In genomic region chr17:24211631-24212440, GRCm38 (mm10) we compare ENCODE assay signal across 8 mouse cellular contexts. TPM values are rescaled to one million over a fixed set of nuclear protein-coding genes. Genes with fewer than 3 reads are reported as not detected.
DNase-seq lines count a peak whose midpoint lies in the region; ATAC-seq lines count a peak whose summit lies in the region.

No protein-coding gene starts in this region.

- WGBS in forebrain, embryonic 16.5 days = under 1% methylated on average over 37 of the region's 37 CpGs
- under 1% methylated on average over 37 of the region's 37 CpGs for WGBS in hindbrain, embryonic 15.5 days

- peak; percentile 65 for ATAC-seq in forebrain, embryonic 16.5 days
- peak; percentile 63 for ATAC-seq in hindbrain, embryonic 15.5 days (ENCODE audit: low FRiP score, low read depth)

- peak overlapping the region; percentile 88 for H3K9ac ChIP-seq in forebrain, embryonic 16.5 days (replicated peaks; ENCODE audit: low read depth, low read length)
- peak overlapping the region; percentile 85 for H3K9ac ChIP-seq in hindbrain, embryonic 15.5 days

- 0 out of 2 replicates have a peak, but pooled peaks cover 5% of the 10 kb centered on the region for H3K36me3 ChIP-seq in forebrain, embryonic 16.5 days (ENCODE audit: control insufficient read depth, insufficient read depth)
- peaks cover 18% of the 10 kb centered on the region for H3K36me3 ChIP-seq in hindbrain, embryonic 15.5 days

- H3K4me1 ChIP-seq in forebrain, embryonic 16.5 days (replicated peaks; ENCODE audit: control insufficient read depth, insufficient read depth, low read length) = peaks cover 46% of the 10 kb centered on the region
- H3K4me1 ChIP-seq in hindbrain, embryonic 15.5 days (replicated peaks) = peaks cover 54% of the 10 kb centered on the region

- H3K27me3 ChIP-seq in forebrain, embryonic 16.5 days (replicated peaks; ENCODE audit: control insufficient read depth, insufficient read depth, low read length) = peaks cover 8% of the 10 kb centered on the region; the same call in 1 of the 2 replicates
- no peaks in the 10 kb centered on the region for H3K27me3 ChIP-seq in hindbrain, embryonic 15.5 days

- H3K27ac ChIP-seq in forebrain, embryonic 16.5 days (ENCODE audit: low read length) = peak overlapping the region; percentile 78
- peak overlapping the region; percentile 84 for H3K27ac ChIP-seq in hindbrain, embryonic 15.5 days (replicated peaks)

- no peaks in the 10 kb centered on the region for H3K9me3 ChIP-seq in forebrain, embryonic 16.5 days (ENCODE audit: control insufficient read depth, low read length)
- H3K9me3 ChIP-seq in hindbrain, embryonic 15.5 days = no peaks in the 10 kb centered on the region

- peak overlapping the region; percentile 98 for H3K4me2 ChIP-seq in forebrain, embryonic 16.5 days (ENCODE audit: low read length)
- peak overlapping the region; percentile 97 for H3K4me2 ChIP-seq in hindbrain, embryonic 15.5 days

- DNase-seq in gastrocnemius, adult 18-20 months (ENCODE audit: low spot score) = peak; percentile 24
- DNase-seq in gastrocnemius, postnatal 25 days = no peak
- peak; percentile 81 to 86 for DNase-seq in cerebellum, adult 18-20 months
- DNase-seq in left cerebral cortex, adult 11 months (ENCODE audit: low spot score) = peak; percentile 85
- DNase-seq in lung, postnatal 36 days = peak; percentile 86
- DNase-seq in right cerebral cortex, postnatal 4 days = peak; percentile 78

- H3K4me3 ChIP-seq in forebrain, embryonic 16.5 days (replicated peaks; ENCODE audit: low read length) = peak overlapping the region; percentile 69
- peak overlapping the region; percentile 56 for H3K4me3 ChIP-seq in hindbrain, embryonic 15.5 days

RNA-seq across cellular contexts. Expression of gene Ntn3, which starts 2.5 kb away (rescaled TPM):
- total RNA-seq in gastrocnemius, adult 18-20 months (2021) = under 1 TPM; 0.21 to 0.31 TPM
- total RNA-seq in gastrocnemius, postnatal 25 days (2021) = under 1 TPM; 0.35 to 0.56 TPM
- 4.7 and 5.2 TPM in 2 replicates for polyA plus RNA-seq in forebrain, embryonic 16.5 days (2015; fragmentation: Nextera tagmentation; extraction: Ambion mirVana)
- 4.9 and 5.8 TPM in 2 replicates for polyA plus RNA-seq in hindbrain, embryonic 15.5 days (2015; fragmentation: Nextera tagmentation; extraction: Ambion mirVana)

RNA-seq across cellular contexts. Expression of gene Tbc1d24, which starts 6.5 kb away (rescaled TPM):
- 1 to 10 TPM; 4.2 to 5.5 TPM for total RNA-seq in gastrocnemius, adult 18-20 months (2021)
- total RNA-seq in gastrocnemius, postnatal 25 days (2021) = 1 to 10 TPM; 4.1 to 4.6 TPM
- 20.6 and 24.6 TPM in 2 replicates for polyA plus RNA-seq in forebrain, embryonic 16.5 days (2015; fragmentation: Nextera tagmentation; extraction: Ambion mirVana)
- 26.9 TPM in 2 replicates for polyA plus RNA-seq in hindbrain, embryonic 15.5 days (2015; fragmentation: Nextera tagmentation; extraction: Ambion mirVana)

RNA-seq across cellular contexts. Expression of gene Tedc2, which starts 8.8 kb away (rescaled TPM):
- total RNA-seq in gastrocnemius, adult 18-20 months (2021) = 1 to 10 TPM; 1.2 to 1.5 TPM
- 1 to 10 TPM; 1.4 to 1.9 TPM for total RNA-seq in gastrocnemius, postnatal 25 days (2021)
- polyA plus RNA-seq in forebrain, embryonic 16.5 days (2015; fragmentation: Nextera tagmentation; extraction: Ambion mirVana) = 10.2 and 12.2 TPM in 2 replicates
- polyA plus RNA-seq in hindbrain, embryonic 15.5 days (2015; fragmentation: Nextera tagmentation; extraction: Ambion mirVana) = 10.2 and 12.6 TPM in 2 replicates

RNA-seq across cellular contexts. Expression of gene Ccnf, which starts 39.4 kb away (rescaled TPM):
- under 1 TPM; 0.25 to 0.50 TPM for total RNA-seq in gastrocnemius, adult 18-20 months (2021)
- 1 to 10 TPM in 1 of 2 experiments, under 1 TPM in 1; 0.61 to 1.1 TPM for total RNA-seq in gastrocnemius, postnatal 25 days (2021)
- polyA plus RNA-seq in forebrain, embryonic 16.5 days (2015; fragmentation: Nextera tagmentation; extraction: Ambion mirVana) = 26.0 and 32.0 TPM in 2 replicates
- polyA plus RNA-seq in hindbrain, embryonic 15.5 days (2015; fragmentation: Nextera tagmentation; extraction: Ambion mirVana) = 18.5 and 18.7 TPM in 2 replicates

RNA-seq across cellular contexts. Expression of gene Atp6v0c, which starts 42.3 kb away (rescaled TPM):
- 100 to 1,000 TPM; 151 to 164 TPM for total RNA-seq in gastrocnemius, adult 18-20 months (2021)
- 100 to 1,000 TPM; 145 to 159 TPM for total RNA-seq in gastrocnemius, postnatal 25 days (2021)
- 881 and 1,064 TPM in 2 replicates for polyA plus RNA-seq in forebrain, embryonic 16.5 days (2015; fragmentation: Nextera tagmentation; extraction: Ambion mirVana)
- polyA plus RNA-seq in hindbrain, embryonic 15.5 days (2015; fragmentation: Nextera tagmentation; extraction: Ambion mirVana) = 1,386 and 1,520 TPM in 2 replicates
